Mouse (Mus musculus) 3134 (cell line): ENCODE data around the gene 9130023H24Rik.

Experiments
- DNase-seq: peaks from one replicate; pipeline ENCODE4 v3.0.0-alpha.2; 2011; ENCODE audit warnings: low spot score; ENCODE audit not compliant: insufficient read length; ENCODE audit errors: extremely low read depth

Gene 9130023H24Rik

GRCm38 (mm10) chr7:128203071-128203470 is 34.8 kb downstream of the 9130023H24Rik start:
- DNase-seq = no peak

- DNase-seq = no peak
These were observed 36.2 kb downstream of the 9130023H24Rik start for GRCm38 (mm10) chr7:128201607-128202006.
